Mouse (Mus musculus) hindbrain, embryonic 12.5 days (tissue): ENCODE measurements around the gene Gm11213. TPM values are rescaled to one million over a fixed set of nuclear protein-coding genes. Genes with fewer than 3 reads are reported as not detected.

Experiments
- ATAC-seq: fragments of 200-750 bp; cut with Nextera tagmentation; 2 replicates; pipeline ENCODE4 v1.8.0; 2017; ENCODE audit warnings: moderate TSS enrichment; ENCODE audit not compliant: low FRiP score
- H3K27ac ChIP-seq: fragments of 300-500 bp; sonication (generic); 2 replicates; pipeline ENCODE4 v1.5.1; 2016; ENCODE audit warnings: mild to moderate bottlenecking
- H3K27me3 ChIP-seq: fragments of 300-500 bp; sonication (generic); 2 replicates; pipeline ENCODE4 v1.6.1; 2016; ENCODE audit warnings: mild to moderate bottlenecking
- H3K36me3 ChIP-seq: fragments of 300-500 bp; sonication (generic); 2 replicates; pipeline ENCODE4 v1.6.1; 2016; ENCODE audit warnings: mild to moderate bottlenecking
- H3K4me1 ChIP-seq: fragments of 300-500 bp; sonication (generic); 2 replicates; pipeline ENCODE4 v1.6.1; 2016
- H3K4me2 ChIP-seq: fragments of 300-500 bp; sonication (generic); replicated peaks from 2 replicates; pipeline ENCODE4 v1.6.1; 2016; ENCODE audit warnings: mild to moderate bottlenecking
- H3K4me3 ChIP-seq: fragments of 300-500 bp; sonication (generic); 2 replicates; pipeline ENCODE4 v1.5.1; 2016; ENCODE audit warnings: mild to moderate bottlenecking
- H3K9ac ChIP-seq: fragments of 300-500 bp; sonication (generic); 2 replicates; pipeline ENCODE4 v1.6.1; 2016; ENCODE audit warnings: mild to moderate bottlenecking, moderate library complexity
- H3K9me3 ChIP-seq: fragments of 300-500 bp; sonication (generic); replicated peaks from 2 replicates; pipeline ENCODE4 v1.6.1; 2016; ENCODE audit warnings: mild to moderate bottlenecking
- WGBS: fragments of 180-500 bp; shearing (Covaris S2); methylation state at CpG from one replicate; pipeline ENCODE4 v1.1.7; 2016; 5-methylcytosine and 5-hydroxymethylcytosine counted together
- polyA plus RNA-seq: library from polyadenylated mRNA; unstranded; fragments of >200 nt; fragmentation: Nextera tagmentation; extraction: Ambion mirVana; gene quantifications from 2 replicates; pipeline ENCODE4 v1.2.1, GENCODE M21; 2016

The Gm11213 gene
- not detected in 2 replicates for polyA plus RNA-seq

- WGBS: 61% methylated on average over 3 of the region's 3 CpGs
- no peak within 1 kb of the TSS for H3K4me3 ChIP-seq
- no peaks in the 10 kb centered on the region for H3K27me3 ChIP-seq
- no peaks in the 10 kb centered on the region for H3K36me3 ChIP-seq
- H3K4me1 ChIP-seq: no peaks in the 10 kb centered on the region
- H3K9me3 ChIP-seq: no peaks in the 10 kb centered on the region
- H3K27ac ChIP-seq: no peak within 1 kb of the TSS
- H3K4me2 ChIP-seq: no peak within 1 kb of the TSS
- ATAC-seq: no peak
- H3K9ac ChIP-seq: no peak within 1 kb of the TSS
Measured at GRCm38 (mm10) chr4:63604945-63605344, at the start of gene Gm11213. Gene Gm11213 (minus strand): TSS chr4:63605261.

- H3K36me3 ChIP-seq: no peaks in the 10 kb centered on the region
- no peaks in the 10 kb centered on the region for H3K9me3 ChIP-seq
- 90% methylated on average over 1 of the region's 1 CpGs for WGBS
- ATAC-seq: no peak
- no peak overlapping the region for H3K4me3 ChIP-seq
- no peak overlapping the region for H3K9ac ChIP-seq
- H3K4me2 ChIP-seq: no peak overlapping the region
- peaks cover 4% of the 10 kb centered on the region; the same call in 1 of the 2 replicates for H3K27me3 ChIP-seq
- H3K4me1 ChIP-seq: no peaks in the 10 kb centered on the region
- H3K27ac ChIP-seq: no peak overlapping the region
Measured at GRCm38 (mm10) chr4:63654381-63654780, 49.3 kb upstream of the Gm11213 start.

- H3K4me2 ChIP-seq: no peak overlapping the region
- no peak overlapping the region for H3K4me3 ChIP-seq
- no peak overlapping the region for H3K27ac ChIP-seq
- no peak for ATAC-seq
- H3K9ac ChIP-seq: no peak overlapping the region
- H3K9me3 ChIP-seq: no peaks in the 10 kb centered on the region
- H3K36me3 ChIP-seq: no peaks in the 10 kb centered on the region
- no peaks in the 10 kb centered on the region for H3K27me3 ChIP-seq
- no peaks in the 10 kb centered on the region for H3K4me1 ChIP-seq
Measured at GRCm38 (mm10) chr4:63643956-63644726, 39.1 kb upstream of the Gm11213 start.

GRCm38 (mm10) chr4:63639842-63640241 is 34.8 kb upstream of the Gm11213 start:
- ATAC-seq: no peak
- Histone ChIP-seq H3K27me3 (no peaks in the 10 kb centered on the region), H3K9ac (no peak overlapping the region), H3K4me3 (no peak overlapping the region), H3K27ac (no peak overlapping the region), H3K9me3 (no peaks in the 10 kb centered on the region), H3K4me1 (no peaks in the 10 kb centered on the region), H3K36me3 (no peaks in the 10 kb centered on the region), H3K4me2 (no peak overlapping the region)
- 77% methylated on average over 2 of the region's 2 CpGs for WGBS

- WGBS: 58% methylated on average over 1 of the region's 1 CpGs
- H3K4me3 ChIP-seq: no peak overlapping the region
- ATAC-seq: no peak
- no peaks in the 10 kb centered on the region for H3K4me1 ChIP-seq
- H3K9me3 ChIP-seq: no peaks in the 10 kb centered on the region
- no peak overlapping the region for H3K4me2 ChIP-seq
- no peaks in the 10 kb centered on the region for H3K36me3 ChIP-seq
- no peak overlapping the region for H3K9ac ChIP-seq
- H3K27ac ChIP-seq: no peak overlapping the region
- no peaks in the 10 kb centered on the region for H3K27me3 ChIP-seq
Measured at GRCm38 (mm10) chr4:63638603-63639002, 33.5 kb upstream of the Gm11213 start.

- 87% methylated on average over 2 of the region's 2 CpGs for WGBS
- no peaks in the 10 kb centered on the region for H3K36me3 ChIP-seq
- H3K4me3 ChIP-seq: no peak overlapping the region
- H3K27me3 ChIP-seq: no peaks in the 10 kb centered on the region
- H3K4me1 ChIP-seq: no peaks in the 10 kb centered on the region
- ATAC-seq: no peak
- no peak overlapping the region for H3K27ac ChIP-seq
- H3K9ac ChIP-seq: no peak overlapping the region
- H3K4me2 ChIP-seq: no peak overlapping the region
- H3K9me3 ChIP-seq: no peaks in the 10 kb centered on the region
Measured at GRCm38 (mm10) chr4:63633181-63633580, 28.1 kb upstream of the Gm11213 start.

GRCm38 (mm10) chr4:63627111-63627510 is 22.1 kb upstream of the Gm11213 start:
- 87% methylated on average over 8 of the region's 8 CpGs for WGBS
- Histone ChIP-seq H3K9ac (no peak overlapping the region), H3K36me3 (no peaks in the 10 kb centered on the region), H3K4me3 (no peak overlapping the region), H3K4me1 (no peaks in the 10 kb centered on the region), H3K27ac (no peak overlapping the region), H3K4me2 (no peak overlapping the region), H3K27me3 (no peaks in the 10 kb centered on the region), H3K9me3 (no peaks in the 10 kb centered on the region)
- ATAC-seq: no peak

GRCm38 (mm10) chr4:63625563-63626080 is 20.6 kb upstream of the Gm11213 start:
- H3K4me1 ChIP-seq: no peaks in the 10 kb centered on the region
- no peak overlapping the region for H3K4me3 ChIP-seq
- no peaks in the 10 kb centered on the region for H3K27me3 ChIP-seq
- no peak overlapping the region for H3K4me2 ChIP-seq
- H3K36me3 ChIP-seq: no peaks in the 10 kb centered on the region
- ATAC-seq: no peak
- H3K9me3 ChIP-seq: no peaks in the 10 kb centered on the region
- 82% methylated on average over 3 of the region's 3 CpGs for WGBS
- no peak overlapping the region for H3K27ac ChIP-seq
- H3K9ac ChIP-seq: no peak overlapping the region

GRCm38 (mm10) chr4:63622378-63622835 is 17.3 kb upstream of the Gm11213 start, which contains the start of gene Tex48:
Gene Tex48 (minus strand): TSS chr4:63622428.
- Histone ChIP-seq H3K36me3 (no peaks in the 10 kb centered on the region), H3K4me1 (no peaks in the 10 kb centered on the region), H3K27ac (no peak within 1 kb of the TSS), H3K9ac (no peak within 1 kb of the TSS), H3K27me3 (no peaks in the 10 kb centered on the region), H3K4me3 (no peak within 1 kb of the TSS), H3K4me2 (no peak within 1 kb of the TSS), H3K9me3 (no peaks in the 10 kb centered on the region)
- no peak for ATAC-seq
- WGBS: 59% methylated on average over 5 of the region's 5 CpGs

- Histone ChIP-seq H3K4me1 (no peaks in the 10 kb centered on the region), H3K9ac (no peak overlapping the region), H3K27ac (no peak overlapping the region), H3K36me3 (no peaks in the 10 kb centered on the region), H3K9me3 (no peaks in the 10 kb centered on the region), H3K4me3 (no peak overlapping the region), H3K4me2 (no peak overlapping the region), H3K27me3 (no peaks in the 10 kb centered on the region)
- 80% methylated on average over 2 of the region's 2 CpGs for WGBS
- ATAC-seq: no peak
Measured at GRCm38 (mm10) chr4:63621861-63622260, 16.8 kb upstream of the Gm11213 start.

GRCm38 (mm10) chr4:63608391-63608790 is 3.3 kb upstream of the Gm11213 start:
- no peak for ATAC-seq
- no peak overlapping the region for H3K4me3 ChIP-seq
- WGBS: 71% methylated on average over 7 of the region's 7 CpGs

GRCm38 (mm10) chr4:63605968-63606367 is 907 bp upstream of the Gm11213 start:
- Histone ChIP-seq H3K9me3 (no peaks in the 10 kb centered on the region), H3K36me3 (no peaks in the 10 kb centered on the region), H3K4me2 (no peak overlapping the region), H3K27ac (no peak overlapping the region), H3K4me1 (no peaks in the 10 kb centered on the region), H3K4me3 (no peak overlapping the region), H3K9ac (no peak overlapping the region), H3K27me3 (no peaks in the 10 kb centered on the region)
- no peak for ATAC-seq
- 81% methylated on average over 1 of the region's 1 CpGs for WGBS

More at GRCm38 (mm10) chr4:63608391-63608790, 3.3 kb upstream of the Gm11213 start:
- Histone ChIP-seq H3K9ac (no peak overlapping the region), H3K9me3 (no peaks in the 10 kb centered on the region), H3K4me1 (no peaks in the 10 kb centered on the region), H3K4me2 (no peak overlapping the region), H3K36me3 (no peaks in the 10 kb centered on the region), H3K27ac (no peak overlapping the region), H3K27me3 (no peaks in the 10 kb centered on the region)

- Histone ChIP-seq H3K9me3 (no peaks in the 10 kb centered on the region), H3K27me3 (no peaks in the 10 kb centered on the region), H3K9ac (no peak overlapping the region), H3K4me2 (no peak overlapping the region), H3K36me3 (no peaks in the 10 kb centered on the region), H3K4me1 (no peaks in the 10 kb centered on the region), H3K4me3 (no peak overlapping the region), H3K27ac (no peak overlapping the region)
- no peak for ATAC-seq
- 91% methylated on average over 3 of the region's 3 CpGs for WGBS
Measured at GRCm38 (mm10) chr4:63605545-63605944, 484 bp upstream of the Gm11213 start.
